Comparison of ENCODE assay signal across 13 mouse cellular contexts in genomic region chr1:152750312-152750965, GRCm38 (mm10). TPM values are rescaled to one million over a fixed set of nuclear protein-coding genes. Genes with fewer than 3 reads are reported as not detected.
DNase-seq lines count a peak whose midpoint lies in the region; ATAC-seq and TF ChIP-seq lines count a peak whose summit lies in the region.
"Had no signal": no experiment of that assay in that cellular context is flagged by ENCODE, and none has a peak within 500 bp of the region (broad histone marks: within the 10 kb centered on the region; RNA-seq: fewer than 3 reads in every experiment).

TSS of gene Apobec4 (plus strand) at chr1:152750551.

- peaks cover 17% of the 10 kb centered on the region for H3K4me1 ChIP-seq in forebrain, embryonic 10.5 days
- H3K4me1 ChIP-seq in forebrain, embryonic 12.5 days = peaks cover 3% of the 10 kb centered on the region
- no peaks in the 10 kb centered on the region for H3K4me1 ChIP-seq in kidney, adult 2 months (ENCODE audit: control insufficient read depth, insufficient read depth, low read length)
- no peaks in the 10 kb centered on the region for H3K4me1 ChIP-seq in kidney, embryonic 16.5 days (ENCODE audit: insufficient read depth, low read length)

- no peak within 1 kb of the TSS for H3K9ac ChIP-seq in forebrain, embryonic 12.5 days
- H3K9ac ChIP-seq in kidney, embryonic 16.5 days (replicated peaks; ENCODE audit: low read length) = no peak within 1 kb of the TSS
- H3K9ac ChIP-seq: hindbrain, embryonic 14.5 days had no signal

- TF ChIP-seq POLR2A in kidney, adult 2 months (IDR thresholded peaks at IDR 0.05; ENCODE audit: low read depth, low read length) = no peak

- no peak for DNase-seq in forebrain, embryonic 10.5 days (ENCODE audit: extremely low spot score, low spot score)
- DNase-seq in kidney, adult 2 months = peak; percentile 63
- DNase-seq in right cerebral cortex, adult 18-20 months = peak; percentile 49
- DNase-seq in right cerebral cortex, postnatal 14 days = no peak
- DNase-seq in telencephalon, adult 2 months (ENCODE audit: low read depth, low spot score) = peak; percentile 80
- DNase-seq in spleen, postnatal 10 days (ENCODE audit: low spot score in 2 of 2) = no peak
- DNase-seq: lung, postnatal 4 days had no signal

- H3K4me2 ChIP-seq in forebrain, embryonic 12.5 days = no peak within 1 kb of the TSS
- H3K4me2 ChIP-seq in kidney, embryonic 16.5 days (replicated peaks; ENCODE audit: low read depth, low read length) = no peak within 1 kb of the TSS
- H3K4me2 ChIP-seq: hindbrain, embryonic 14.5 days; liver, embryonic 11.5 days had no signal

- no peak within 1 kb of the TSS for H3K4me3 ChIP-seq in forebrain, embryonic 10.5 days
- no peak within 1 kb of the TSS for H3K4me3 ChIP-seq in forebrain, embryonic 12.5 days (replicated peaks)
- no peak within 1 kb of the TSS for H3K4me3 ChIP-seq in kidney, adult 2 months (ENCODE audit: insufficient read depth, low read depth, low read length)
- no peak within 1 kb of the TSS for H3K4me3 ChIP-seq in kidney, embryonic 16.5 days (ENCODE audit: low read length)

- 70% methylated on average over 13 of the region's 13 CpGs for WGBS in forebrain, embryonic 10.5 days
- 53% methylated on average over 13 of the region's 13 CpGs for WGBS in forebrain, embryonic 12.5 days
- WGBS in kidney, adult 2 months = 56% methylated on average over 13 of the region's 13 CpGs
- WGBS in kidney, embryonic 16.5 days = 71% methylated on average over 13 of the region's 13 CpGs

- peak within 1 kb of the TSS; percentile 22; the same call in 1 of the 2 replicates for H3K27ac ChIP-seq in forebrain, embryonic 10.5 days
- no peak within 1 kb of the TSS for H3K27ac ChIP-seq in forebrain, embryonic 12.5 days
- no peak within 1 kb of the TSS for H3K27ac ChIP-seq in kidney, adult 2 months (ENCODE audit: insufficient read depth, low read depth, low read length)
- H3K27ac ChIP-seq in kidney, embryonic 16.5 days (ENCODE audit: low read length) = no peak within 1 kb of the TSS
- H3K27ac ChIP-seq: hindbrain, embryonic 14.5 days had no signal

- no peaks in the 10 kb centered on the region for H3K9me3 ChIP-seq in forebrain, embryonic 10.5 days
- no peaks in the 10 kb centered on the region for H3K9me3 ChIP-seq in forebrain, embryonic 12.5 days
- H3K9me3 ChIP-seq in kidney, embryonic 16.5 days (ENCODE audit: low read length) = no peaks in the 10 kb centered on the region

- H3K27me3 ChIP-seq in forebrain, embryonic 10.5 days (ENCODE audit: poor library complexity, severe bottlenecking) = no peaks in the 10 kb centered on the region
- no peaks in the 10 kb centered on the region for H3K27me3 ChIP-seq in forebrain, embryonic 12.5 days
- no peaks in the 10 kb centered on the region for H3K27me3 ChIP-seq in kidney, adult 2 months (replicated peaks; ENCODE audit: control insufficient read depth, insufficient read depth, low read length)
- no peaks in the 10 kb centered on the region for H3K27me3 ChIP-seq in kidney, embryonic 16.5 days (ENCODE audit: insufficient read depth, low read length)

- TF ChIP-seq CTCF in kidney, adult 2 months (conservative IDR thresholded peaks at IDR 0.05; ENCODE audit: insufficient read depth, insufficient read length, low read depth, low read length) = no peak

- no peak for ATAC-seq in forebrain, embryonic 12.5 days (ENCODE audit: low FRiP score)
- no peak for ATAC-seq in kidney, embryonic 16.5 days (ENCODE audit: low FRiP score, low TSS enrichment)

- H3K36me3 ChIP-seq in forebrain, embryonic 10.5 days (replicated peaks) = no peaks in the 10 kb centered on the region
- no peaks in the 10 kb centered on the region for H3K36me3 ChIP-seq in forebrain, embryonic 12.5 days (replicated peaks)
- H3K36me3 ChIP-seq in kidney, adult 2 months (ENCODE audit: control insufficient read depth, insufficient read depth, low read length) = no peaks in the 10 kb centered on the region
- H3K36me3 ChIP-seq in kidney, embryonic 16.5 days (ENCODE audit: insufficient read depth, low read length) = no peaks in the 10 kb centered on the region

RNA-seq across cellular contexts. Expression of gene Apobec4, which starts in this region (rescaled TPM):
- not detected in 2 replicates for polyA plus RNA-seq in forebrain, embryonic 10.5 days (2016; fragmentation: Nextera tagmentation; extraction: Ambion mirVana)
- not detected in 2 replicates for polyA plus RNA-seq in forebrain, embryonic 12.5 days (2016; fragmentation: Nextera tagmentation; extraction: Ambion mirVana)
- not detected in 2 replicates for polyA plus RNA-seq in kidney, adult 2 months (2012; rRNA removed)
- not detected in 2 replicates for polyA plus RNA-seq in kidney, embryonic 16.5 days (2015; fragmentation: Nextera tagmentation; extraction: Ambion mirVana)
- polyA plus RNA-seq: gonadal fat pad, adult 2 months; liver, embryonic 11.5 days; stomach, embryonic 16.5 days had no signal

Comparison
In these comparisons a context has a peak if more than half of its experiments do, and no peak if none do; other contexts are left out.
1. DNase-seq: peak in right cerebral cortex, adult 18-20 months (single experiment) and telencephalon, adult 2 months (single experiment); none in forebrain, embryonic 10.5 days (single experiment), right cerebral cortex, postnatal 14 days (single experiment) and spleen, postnatal 10 days (0 of 2).
2. Peak in DNase-seq in kidney, adult 2 months; RNA of the gene not detected or under 1 TPM.